Mouse (Mus musculus) right cerebral cortex, adult 2 months (tissue): ENCODE measurements around the gene 1700125H20Rik.

Experiments used
- DNase-seq, 2 experiments: peaks; one replicate each; pipeline ENCODE4 v3.0.0; 2021 to 2022; ENCODE audit warnings: low spot score in 2 of 2

The 1700125H20Rik gene

GRCm38 (mm10) chr11:85184082-85184481 is 13.9 kb downstream of the 1700125H20Rik start:
- DNase-seq: no peak

GRCm38 (mm10) chr11:85184839-85185238 is 14.6 kb downstream of the 1700125H20Rik start:
- no peak for DNase-seq

- DNase-seq: no peak
Observed at GRCm38 (mm10) chr11:85189110-85189509, 18.9 kb downstream of the 1700125H20Rik start.

GRCm38 (mm10) chr11:85190741-85191140 is 20.5 kb downstream of the 1700125H20Rik start:
- no peak for DNase-seq

- no peak for DNase-seq
Observed at GRCm38 (mm10) chr11:85194206-85194605, 24.0 kb downstream of the 1700125H20Rik start.

GRCm38 (mm10) chr11:85196046-85196445 is 25.8 kb downstream of the 1700125H20Rik start:
- DNase-seq: no peak

GRCm38 (mm10) chr11:85198906-85199305 is 28.7 kb downstream of the 1700125H20Rik start:
- DNase-seq: no peak

- no peak for DNase-seq
Observed at GRCm38 (mm10) chr11:85206231-85206630, 36.0 kb downstream of the 1700125H20Rik start.

GRCm38 (mm10) chr11:85211151-85211550 is 40.9 kb downstream of the 1700125H20Rik start:
- no peak for DNase-seq

GRCm38 (mm10) chr11:85213215-85213614 is 43.0 kb downstream of the 1700125H20Rik start:
- no peak for DNase-seq

GRCm38 (mm10) chr11:85214679-85215078 is 44.5 kb downstream of the 1700125H20Rik start:
- no peak for DNase-seq

GRCm38 (mm10) chr11:85219014-85219413 is 48.8 kb downstream of the 1700125H20Rik start:
- no peak for DNase-seq

GRCm38 (mm10) chr11:85222561-85222960 is 52.4 kb downstream of the 1700125H20Rik start:
- DNase-seq: no peak

GRCm38 (mm10) chr11:85223248-85223647 is 53.0 kb downstream of the 1700125H20Rik start:
- no peak for DNase-seq
